Mouse (Mus musculus): Measurements from ENCODE around the gene Gm8011.
"Not testable (repeated sequence)": the region's sequence is repeated elsewhere in the genome, so short reads cannot be mapped to it uniquely, and the experiment has no call there.

Gene Gm8011

GRCm38 (mm10) chr14:42463581-42463980 lies at the start of gene Gm8011:
TSS of gene Gm8011 (plus strand) at chr14:42463881.
- DNase-seq (ENCODE audit: low read depth, low spot score): not testable (repeated sequence)

GRCm38 (mm10) chr14:42439573-42439972 lies 24.1 kb upstream of the Gm8011 start, which contains the start of gene Gm8005:
TSS of gene Gm8005 (minus strand) at chr14:42439673.
- not testable (repeated sequence) for DNase-seq (ENCODE audit: low read depth, low spot score)

GRCm38 (mm10) chr14:42502249-42502648 lies 38.6 kb downstream of the Gm8011 start, which contains the start of gene Gm8020:
TSS of gene Gm8020 (minus strand) at chr14:42502349.
- DNase-seq (ENCODE audit: low read depth, low spot score): not testable (repeated sequence)
